Mouse (Mus musculus): Measurements from ENCODE around the gene Ntm. TPM values are rescaled to one million over a fixed set of nuclear protein-coding genes. Genes with fewer than 3 reads are reported as not detected.
A peak's percentile ranks its signal among the peaks of the same experiment; 100 is the strongest.

Gene Ntm
- polyA plus RNA-seq, 1 experiment from 2014 or later, result 160 TPM

- H3K4me1 ChIP-seq (ENCODE audit: control insufficient read depth, insufficient read depth, low read length), result peaks cover 17% of the 10 kb centered on the region
- peak overlapping the region; percentile 95 for H3K4me2 ChIP-seq (ENCODE audit: low read length)
- no peaks in the 10 kb centered on the region for H3K36me3 ChIP-seq (ENCODE audit: control insufficient read depth, insufficient read depth, low read length)
- H3K27ac ChIP-seq (replicated peaks; ENCODE audit: low read depth, low read length), result no peak overlapping the region
- no peak overlapping the region for H3K4me3 ChIP-seq (replicated peaks; ENCODE audit: low read depth, low read length)
- no peak for ATAC-seq (ENCODE audit: low FRiP score, low TSS enrichment)
- 61% methylated on average over 8 of the region's 8 CpGs for WGBS
- H3K27me3 ChIP-seq (ENCODE audit: control insufficient read depth, insufficient read depth, low read length), result 0 out of 2 replicates have a peak, but pooled peaks cover 4% of the 10 kb centered on the region
- no peaks in the 10 kb centered on the region for H3K9me3 ChIP-seq (ENCODE audit: control insufficient read depth, low read length)
- H3K9ac ChIP-seq (replicated peaks; ENCODE audit: low read length), result no peak overlapping the region
- peak; percentile 75 for DNase-seq
These were observed 553.6 kb downstream of the Ntm start for GRCm38 (mm10) chr9:29409216-29409907.

GRCm38 (mm10) chr9:29407954-29408353 lies 555.0 kb downstream of the Ntm start:
- no peak overlapping the region for H3K27ac ChIP-seq (replicated peaks; ENCODE audit: low read depth, low read length)
- peaks cover 12% of the 10 kb centered on the region for H3K4me1 ChIP-seq (ENCODE audit: control insufficient read depth, insufficient read depth, low read length)
- no peak overlapping the region for H3K4me2 ChIP-seq (ENCODE audit: low read length)

GRCm38 (mm10) chr9:29406973-29407372 lies 556.0 kb downstream of the Ntm start:
- Histone ChIP-seq H3K9me3 (ENCODE audit: control insufficient read depth, low read length) (no peaks in the 10 kb centered on the region), H3K4me2 (ENCODE audit: low read length) (no peak overlapping the region), H3K9ac (replicated peaks; ENCODE audit: low read length) (no peak overlapping the region), H3K36me3 (ENCODE audit: control insufficient read depth, insufficient read depth, low read length) (no peaks in the 10 kb centered on the region), H3K4me3 (replicated peaks; ENCODE audit: low read depth, low read length) (no peak overlapping the region), H3K27me3 (ENCODE audit: control insufficient read depth, insufficient read depth, low read length) (no peaks in the 10 kb centered on the region), H3K27ac (replicated peaks; ENCODE audit: low read depth, low read length) (no peak overlapping the region), H3K4me1 (ENCODE audit: control insufficient read depth, insufficient read depth, low read length) (peaks cover 8% of the 10 kb centered on the region; the same call in 1 of the 2 replicates)
- no peak for ATAC-seq (ENCODE audit: low FRiP score, low TSS enrichment)
- DNase-seq, result no peak
- WGBS, result 91% methylated on average over 2 of the region's 2 CpGs

More at GRCm38 (mm10) chr9:29407954-29408353, 555.0 kb downstream of the Ntm start:
- ATAC-seq (ENCODE audit: low FRiP score, low TSS enrichment) (no peak), DNase-seq (no peak)
- H3K27me3 ChIP-seq (ENCODE audit: control insufficient read depth, insufficient read depth, low read length), result 0 out of 2 replicates have a peak, but pooled peaks cover under 1% of the 10 kb centered on the region
- no peak overlapping the region for H3K4me3 ChIP-seq (replicated peaks; ENCODE audit: low read depth, low read length)
- no peak overlapping the region for H3K9ac ChIP-seq (replicated peaks; ENCODE audit: low read length)
- H3K36me3 ChIP-seq (ENCODE audit: control insufficient read depth, insufficient read depth, low read length), result no peaks in the 10 kb centered on the region
- no peaks in the 10 kb centered on the region for H3K9me3 ChIP-seq (ENCODE audit: control insufficient read depth, low read length)

GRCm38 (mm10) chr9:29406046-29406445 lies 556.9 kb downstream of the Ntm start:
- 93% methylated on average over 1 of the region's 1 CpGs for WGBS
- peaks cover 5% of the 10 kb centered on the region; the same call in 1 of the 2 replicates for H3K4me1 ChIP-seq (ENCODE audit: control insufficient read depth, insufficient read depth, low read length)
- no peak overlapping the region for H3K27ac ChIP-seq (replicated peaks; ENCODE audit: low read depth, low read length)
- no peak overlapping the region for H3K9ac ChIP-seq (replicated peaks; ENCODE audit: low read length)
- H3K9me3 ChIP-seq (ENCODE audit: control insufficient read depth, low read length), result no peaks in the 10 kb centered on the region
- DNase-seq (no peak), ATAC-seq (ENCODE audit: low FRiP score, low TSS enrichment) (no peak)
- no peak overlapping the region for H3K4me3 ChIP-seq (replicated peaks; ENCODE audit: low read depth, low read length)
- no peaks in the 10 kb centered on the region for H3K36me3 ChIP-seq (ENCODE audit: control insufficient read depth, insufficient read depth, low read length)
- no peaks in the 10 kb centered on the region for H3K27me3 ChIP-seq (ENCODE audit: control insufficient read depth, insufficient read depth, low read length)
- no peak overlapping the region for H3K4me2 ChIP-seq (ENCODE audit: low read length)

- no peak overlapping the region for H3K4me2 ChIP-seq (ENCODE audit: low read length)
- H3K36me3 ChIP-seq (ENCODE audit: control insufficient read depth, insufficient read depth, low read length), result no peaks in the 10 kb centered on the region
- 81% methylated on average over 8 of the region's 8 CpGs for WGBS
- H3K9me3 ChIP-seq (ENCODE audit: control insufficient read depth, low read length), result no peaks in the 10 kb centered on the region
- no peak overlapping the region for H3K4me3 ChIP-seq (replicated peaks; ENCODE audit: low read depth, low read length)
- no peak for ATAC-seq (ENCODE audit: low FRiP score, low TSS enrichment)
- no peak overlapping the region for H3K9ac ChIP-seq (replicated peaks; ENCODE audit: low read length)
- H3K4me1 ChIP-seq (ENCODE audit: control insufficient read depth, insufficient read depth, low read length), result no peaks in the 10 kb centered on the region
- H3K27me3 ChIP-seq (ENCODE audit: control insufficient read depth, insufficient read depth, low read length), result no peaks in the 10 kb centered on the region
- no peak for DNase-seq
- H3K27ac ChIP-seq (replicated peaks; ENCODE audit: low read depth, low read length), result no peak overlapping the region
These were observed 562.8 kb downstream of the Ntm start for GRCm38 (mm10) chr9:29400151-29400550.

GRCm38 (mm10) chr9:29396101-29396500 lies 566.8 kb downstream of the Ntm start:
- H3K4me2 ChIP-seq (ENCODE audit: low read length), result no peak overlapping the region
- DNase-seq (no peak), ATAC-seq (ENCODE audit: low FRiP score, low TSS enrichment) (no peak)
- no peak overlapping the region for H3K27ac ChIP-seq (replicated peaks; ENCODE audit: low read depth, low read length)
- H3K36me3 ChIP-seq (ENCODE audit: control insufficient read depth, insufficient read depth, low read length), result no peaks in the 10 kb centered on the region
- 90% methylated on average over 5 of the region's 5 CpGs for WGBS
- H3K4me3 ChIP-seq (replicated peaks; ENCODE audit: low read depth, low read length), result no peak overlapping the region
- no peaks in the 10 kb centered on the region for H3K27me3 ChIP-seq (ENCODE audit: control insufficient read depth, insufficient read depth, low read length)
- no peak overlapping the region for H3K9ac ChIP-seq (replicated peaks; ENCODE audit: low read length)
- no peaks in the 10 kb centered on the region; the same call in 1 of the 2 replicates for H3K4me1 ChIP-seq (ENCODE audit: control insufficient read depth, insufficient read depth, low read length)
- H3K9me3 ChIP-seq (ENCODE audit: control insufficient read depth, low read length), result no peaks in the 10 kb centered on the region

- Histone ChIP-seq H3K4me1 (ENCODE audit: control insufficient read depth, insufficient read depth, low read length) (no peaks in the 10 kb centered on the region; the same call in 1 of the 2 replicates), H3K4me3 (replicated peaks; ENCODE audit: low read depth, low read length) (no peak overlapping the region), H3K9me3 (ENCODE audit: control insufficient read depth, low read length) (no peaks in the 10 kb centered on the region), H3K9ac (replicated peaks; ENCODE audit: low read length) (no peak overlapping the region), H3K36me3 (ENCODE audit: control insufficient read depth, insufficient read depth, low read length) (no peaks in the 10 kb centered on the region), H3K27ac (replicated peaks; ENCODE audit: low read depth, low read length) (no peak overlapping the region), H3K4me2 (ENCODE audit: low read length) (no peak overlapping the region), H3K27me3 (ENCODE audit: control insufficient read depth, insufficient read depth, low read length) (no peaks in the 10 kb centered on the region)
- no peak for DNase-seq
- ATAC-seq (ENCODE audit: low FRiP score, low TSS enrichment), result no peak
- 90% methylated on average over 4 of the region's 4 CpGs for WGBS
These were observed 569.8 kb downstream of the Ntm start for GRCm38 (mm10) chr9:29393136-29393535.

GRCm38 (mm10) chr9:29390796-29391517 lies 572.0 kb downstream of the Ntm start:
- Histone ChIP-seq H3K4me3 (replicated peaks; ENCODE audit: low read depth, low read length) (no peak overlapping the region), H3K4me1 (ENCODE audit: control insufficient read depth, insufficient read depth, low read length) (no peaks in the 10 kb centered on the region; the same call in 1 of the 2 replicates), H3K4me2 (ENCODE audit: low read length) (no peak overlapping the region), H3K27me3 (ENCODE audit: control insufficient read depth, insufficient read depth, low read length) (no peaks in the 10 kb centered on the region), H3K27ac (replicated peaks; ENCODE audit: low read depth, low read length) (no peak overlapping the region), H3K36me3 (ENCODE audit: control insufficient read depth, insufficient read depth, low read length) (no peaks in the 10 kb centered on the region), H3K9ac (replicated peaks; ENCODE audit: low read length) (no peak overlapping the region), H3K9me3 (ENCODE audit: control insufficient read depth, low read length) (no peaks in the 10 kb centered on the region)
- WGBS, result 75% methylated on average over 11 of the region's 11 CpGs
- DNase-seq, result peak; percentile 52
- no peak for ATAC-seq (ENCODE audit: low FRiP score, low TSS enrichment)

Data from midbrain, embryonic 14.5 days (tissue).